Mouse (Mus musculus): ENCODE data around the gene Sdr39u1.

Sdr39u1 gene

GRCm38 (mm10) chr14:55899701-55900413 is at the start of gene Sdr39u1:
Gene Sdr39u1 (minus strand): TSS chr14:55900293.
- peak; percentile 93 for DNase-seq (ENCODE audit: low read depth, low spot score)

DNA sequence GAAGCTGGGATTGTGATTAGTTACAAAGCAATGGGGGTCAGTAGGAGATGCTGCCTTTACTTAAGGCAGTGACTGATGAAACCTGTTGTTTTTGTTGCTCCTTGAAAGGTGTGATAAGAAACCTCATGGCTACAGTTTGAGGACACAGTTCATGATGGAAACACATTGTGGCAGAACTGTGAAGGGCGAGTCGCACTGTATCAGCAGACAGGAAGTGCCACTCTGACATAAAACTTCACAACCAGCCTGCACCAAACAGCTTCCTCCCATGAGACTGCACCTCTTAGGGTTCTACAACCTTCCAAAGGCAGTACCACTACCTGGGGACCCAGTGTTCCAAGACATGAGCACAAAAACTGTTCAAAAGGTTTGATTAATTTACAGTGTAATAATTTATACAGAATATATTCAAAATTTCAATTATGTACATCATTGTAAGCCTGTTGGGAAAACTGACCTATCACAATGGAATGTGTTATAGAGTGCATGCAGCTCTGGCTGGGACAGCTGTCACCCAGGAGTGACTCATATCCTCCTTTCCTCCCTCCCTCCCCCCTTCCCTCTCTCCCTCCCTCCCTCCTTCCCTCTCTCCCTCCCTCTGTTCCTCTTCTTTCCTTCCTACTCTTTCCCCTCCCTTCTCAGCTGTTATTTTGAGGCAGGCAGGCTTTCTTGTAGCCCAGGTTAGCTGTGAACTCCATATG is 46.3 kb upstream of the Sdr39u1 start:
- no peak for DNase-seq (ENCODE audit: low read depth, low spot score)

DNA sequence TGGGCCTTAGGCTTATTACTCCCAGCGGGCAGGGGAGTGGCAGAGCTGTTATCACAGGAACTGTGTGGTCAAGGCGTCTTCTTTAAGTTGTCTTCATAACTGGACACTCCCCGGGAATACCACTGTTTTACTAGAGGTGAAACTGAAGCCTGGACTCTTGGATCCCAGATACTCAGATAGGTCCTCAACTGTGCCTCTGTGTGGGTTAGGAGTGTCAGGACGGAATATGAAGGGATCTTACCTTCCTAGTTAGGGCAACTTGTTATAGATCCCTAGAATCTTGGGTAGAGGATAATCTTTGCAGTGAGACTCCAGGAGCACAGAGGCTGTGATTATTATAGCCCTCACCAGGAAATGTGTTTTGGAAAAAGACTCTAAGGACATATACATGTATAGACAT is 44.5 kb upstream of the Sdr39u1 start, which contains the start of gene Cma1:
TSS of gene Cma1 (minus strand) at position 101 of the 400 bp plus-strand sequence.
- no peak for DNase-seq (ENCODE audit: low read depth, low spot score)

- no peak for DNase-seq (ENCODE audit: low read depth, low spot score)
These were observed 43.5 kb upstream of the Sdr39u1 start for GRCm38 (mm10) chr14:55943601-55944000.

GRCm38 (mm10) chr14:55940070-55940800 is 40.1 kb upstream of the Sdr39u1 start:
- DNase-seq (ENCODE audit: low read depth, low spot score) = peak; percentile 18

- peak; percentile 35 for DNase-seq (ENCODE audit: low read depth, low spot score)
These were observed 33.5 kb upstream of the Sdr39u1 start for GRCm38 (mm10) chr14:55933586-55933985.

DNA sequence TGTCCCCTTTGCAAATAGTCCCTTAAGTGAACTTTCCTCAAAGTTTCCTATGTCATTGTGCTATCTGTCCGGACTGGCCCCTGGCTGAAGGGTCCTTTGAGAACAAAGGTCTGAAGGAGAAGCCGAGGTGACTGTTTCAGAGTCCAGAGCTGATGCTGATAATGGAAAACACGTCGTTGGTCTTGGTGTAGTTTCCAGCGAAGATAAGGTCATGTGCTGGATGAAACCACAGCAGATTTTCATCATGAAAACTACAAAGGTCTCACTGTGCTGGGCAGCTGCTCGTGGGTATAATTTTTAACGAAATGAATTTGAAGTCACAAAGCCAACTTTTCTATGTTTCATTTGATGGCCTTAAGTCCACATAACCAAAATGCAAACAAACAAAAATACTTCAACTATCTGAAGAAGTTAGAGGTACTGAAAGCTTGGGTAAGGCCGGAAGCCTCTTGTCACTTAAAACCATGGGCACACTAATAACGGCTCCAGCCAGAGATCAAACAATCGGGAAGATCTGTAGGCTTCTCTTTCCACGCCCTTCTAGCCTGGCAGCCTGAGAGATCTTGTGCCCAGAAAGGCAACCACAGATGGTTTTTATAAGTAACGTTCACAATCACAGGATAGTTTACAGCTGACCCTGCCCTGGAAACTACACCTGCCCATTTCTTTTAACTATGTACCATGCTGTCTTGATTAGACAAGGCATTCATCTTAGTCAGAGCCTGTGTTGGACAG is 29.3 kb upstream of the Sdr39u1 start:
- DNase-seq (ENCODE audit: low read depth, low spot score) = no peak

- DNase-seq (ENCODE audit: low read depth, low spot score) = no peak
These were observed 26.8 kb upstream of the Sdr39u1 start for GRCm38 (mm10) chr14:55926847-55927246.

- no peak for DNase-seq (ENCODE audit: low read depth, low spot score)
These were observed 22.6 kb upstream of the Sdr39u1 start for GRCm38 (mm10) chr14:55922475-55923232.

- peak; percentile 89 for DNase-seq (ENCODE audit: low read depth, low spot score)
These were observed 18.4 kb upstream of the Sdr39u1 start for GRCm38 (mm10) chr14:55918240-55919082.

- DNase-seq (ENCODE audit: low read depth, low spot score) = peak; percentile 22
These were observed 13.3 kb upstream of the Sdr39u1 start for GRCm38 (mm10) chr14:55913406-55913805.

GRCm38 (mm10) chr14:55905518-55905917 is 5.4 kb upstream of the Sdr39u1 start:
- DNase-seq (ENCODE audit: low read depth, low spot score) = peak; percentile 40

- DNase-seq (ENCODE audit: low read depth, low spot score) = no peak
These were observed 292 bp upstream of the Sdr39u1 start for GRCm38 (mm10) chr14:55900414-55900755.

GRCm38 (mm10) chr14:55898947-55899346 is 1.1 kb downstream of the Sdr39u1 start:
- DNase-seq (ENCODE audit: low read depth, low spot score) = no peak

DNA sequence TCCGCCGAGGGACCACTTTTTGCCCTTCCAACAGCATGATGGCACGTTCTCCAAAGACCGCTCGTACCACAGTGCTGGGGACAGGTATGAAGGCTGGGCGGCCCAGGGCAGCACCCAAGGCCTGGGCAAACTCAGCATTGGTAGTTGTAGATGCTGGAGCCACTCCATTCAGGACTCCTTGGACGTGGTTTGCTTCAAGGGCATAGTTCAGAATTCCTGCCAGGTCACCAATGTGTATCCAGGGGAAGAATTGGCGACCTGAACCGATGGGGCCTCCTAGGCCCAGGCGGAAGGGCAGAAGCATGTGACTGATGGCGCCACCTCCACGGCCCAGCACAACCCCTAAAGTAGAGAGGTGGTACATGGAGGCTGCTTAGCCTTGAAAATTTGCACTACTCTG is 2.4 kb downstream of the Sdr39u1 start:
- no peak for DNase-seq (ENCODE audit: low read depth, low spot score)

DNA sequence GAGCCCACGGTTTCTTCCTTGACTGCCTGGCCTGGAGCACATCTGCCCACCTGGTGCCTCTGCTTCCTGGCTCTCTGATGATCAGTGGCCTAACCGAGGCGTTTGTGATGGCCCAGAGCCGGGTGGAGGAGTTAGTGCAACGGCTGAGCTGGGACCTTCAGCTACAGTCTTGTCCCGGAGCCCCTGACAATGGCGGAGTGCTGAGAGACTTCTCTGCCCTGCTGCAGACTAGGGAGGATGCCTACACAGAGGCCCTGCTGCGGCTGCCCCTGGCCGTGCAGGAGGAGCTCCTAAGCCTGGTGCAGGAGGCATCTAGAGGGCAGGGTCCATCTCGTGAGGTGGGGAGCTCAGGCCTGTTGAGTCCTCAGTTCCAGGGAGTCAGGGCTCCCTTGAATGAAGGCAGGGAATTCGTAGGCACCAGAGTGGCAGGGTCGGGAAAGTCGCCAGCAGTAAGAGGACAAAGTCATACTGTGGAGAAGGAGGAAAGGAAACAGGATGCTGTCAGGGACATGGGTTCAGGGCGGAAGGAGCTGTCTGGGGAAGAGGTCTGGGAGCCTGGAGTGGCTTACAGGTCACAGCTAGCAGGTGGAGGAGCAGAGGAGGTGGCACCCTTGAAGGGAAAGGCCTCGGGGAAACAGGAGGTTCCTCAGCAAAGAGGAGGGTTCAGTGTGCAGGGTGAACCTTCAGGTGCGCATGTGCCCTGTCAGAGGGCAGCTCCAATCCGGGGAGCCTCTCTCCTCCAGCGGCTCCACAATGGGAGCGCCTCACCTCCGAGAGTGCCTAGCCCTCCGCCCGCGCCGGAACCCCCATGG is 13.3 kb downstream of the Sdr39u1 start:
- no peak for DNase-seq (ENCODE audit: low read depth, low spot score)

- no peak for DNase-seq (ENCODE audit: low read depth, low spot score)
These were observed 14.3 kb downstream of the Sdr39u1 start for GRCm38 (mm10) chr14:55885791-55886271.

GRCm38 (mm10) chr14:55885114-55885790 is 14.8 kb downstream of the Sdr39u1 start:
- no peak for DNase-seq (ENCODE audit: low read depth, low spot score)

Data from ZHBTc4 (cell line).